Mouse (Mus musculus) heart, embryonic 10.5 days (tissue): Measurements from ENCODE around the gene Kpnb1. TPM values are rescaled to one million over a fixed set of nuclear protein-coding genes. Genes with fewer than 3 reads are reported as not detected.
"Not testable (repeated sequence)": the region's sequence is repeated elsewhere in the genome, so short reads cannot be mapped to it uniquely, and the experiment has no call there.

ENCODE experiments used
- DNase-seq: peaks from one replicate; pipeline ENCODE4 v3.0.0-alpha.2; 2017; ENCODE audit warnings: low spot score
- H3K27ac ChIP-seq: fragments of 300-500 bp; sonication (generic); 2 replicates; pipeline ENCODE4 v1.5.1; 2016; ENCODE audit warnings: mild to moderate bottlenecking
- H3K27me3 ChIP-seq: fragments of 300-500 bp; sonication (generic); 2 replicates; pipeline ENCODE4 v1.6.1; 2016; ENCODE audit warnings: mild to moderate bottlenecking; ENCODE audit not compliant: poor library complexity, insufficient read depth, severe bottlenecking
- H3K36me3 ChIP-seq: fragments of 300-500 bp; sonication (generic); 2 replicates; pipeline ENCODE4 v1.6.1; 2016; ENCODE audit warnings: mild to moderate bottlenecking, moderate library complexity
- H3K4me1 ChIP-seq: fragments of 300-500 bp; sonication (generic); 2 replicates; pipeline ENCODE4 v1.6.1; 2016; ENCODE audit warnings: mild to moderate bottlenecking
- H3K4me3 ChIP-seq: fragments of 300-500 bp; sonication (generic); 2 replicates; pipeline ENCODE4 v1.5.1; 2016; ENCODE audit warnings: mild to moderate bottlenecking, moderate library complexity
- H3K9me3 ChIP-seq: fragments of 300-500 bp; sonication (generic); 2 replicates; pipeline ENCODE4 v1.6.1; 2016; ENCODE audit warnings: mild to moderate bottlenecking, moderate library complexity
- WGBS: fragments of 180-500 bp; shearing (Covaris S2); methylation state at CpG from one replicate; pipeline ENCODE4 v1.1.7; 2016; 5-methylcytosine and 5-hydroxymethylcytosine counted together
- polyA plus RNA-seq: library from polyadenylated mRNA; unstranded; fragments of >200 nt; fragmentation: Nextera tagmentation; extraction: Ambion mirVana; gene quantifications from 2 replicates; pipeline ENCODE4 v1.2.1, GENCODE M21; 2016

The Kpnb1 gene
- polyA plus RNA-seq, 1 experiment from 2014 or later = 72.2 TPM

- 77% methylated on average over 8 of the region's 8 CpGs for WGBS
- no peaks in the 10 kb centered on the region for H3K36me3 ChIP-seq
These were observed 9.3 kb upstream of the Kpnb1 start for GRCm38 (mm10) chr11:97197021-97197420.

GRCm38 (mm10) chr11:97196541-97196940 is 8.9 kb upstream of the Kpnb1 start:
- Histone ChIP-seq H3K36me3 (no peaks in the 10 kb centered on the region), H3K4me1 (peaks cover 12% of the 10 kb centered on the region), H3K9me3 (no peaks in the 10 kb centered on the region), H3K4me3 (no peak overlapping the region), H3K27me3 (no peaks in the 10 kb centered on the region), H3K27ac (no peak overlapping the region)
- no peak for DNase-seq
- 64% methylated on average over 12 of the region's 12 CpGs for WGBS

More at GRCm38 (mm10) chr11:97197021-97197420, 9.3 kb upstream of the Kpnb1 start:
- H3K9me3 ChIP-seq = no peaks in the 10 kb centered on the region
- no peak overlapping the region for H3K27ac ChIP-seq
- no peak overlapping the region for H3K4me3 ChIP-seq
- no peak for DNase-seq
- no peaks in the 10 kb centered on the region for H3K27me3 ChIP-seq
- H3K4me1 ChIP-seq = peaks cover 7% of the 10 kb centered on the region

- Histone ChIP-seq H3K36me3 (peaks cover 5% of the 10 kb centered on the region; the same call in 1 of the 2 replicates), H3K4me3 (no peak overlapping the region), H3K27me3 (no peaks in the 10 kb centered on the region)
These were observed 4.9 kb upstream of the Kpnb1 start for GRCm38 (mm10) chr11:97192621-97192951.

GRCm38 (mm10) chr11:97191915-97192620 is 4.4 kb upstream of the Kpnb1 start:
- Histone ChIP-seq H3K4me3 (no peak overlapping the region), H3K36me3 (peaks cover 5% of the 10 kb centered on the region; the same call in 1 of the 2 replicates), H3K9me3 (no peaks in the 10 kb centered on the region), H3K27me3 (no peaks in the 10 kb centered on the region), H3K4me1 (peaks cover 21% of the 10 kb centered on the region), H3K27ac (0 out of 2 replicates have a peak overlapping the region, but pooled peaks have one; percentile 2)
- WGBS = 66% methylated on average over 6 of the region's 6 CpGs
- DNase-seq = no peak

More at GRCm38 (mm10) chr11:97192621-97192951, 4.9 kb upstream of the Kpnb1 start:
- Histone ChIP-seq H3K4me1 (peaks cover 21% of the 10 kb centered on the region), H3K9me3 (no peaks in the 10 kb centered on the region), H3K27ac (no peak overlapping the region)
- no peak for DNase-seq

GRCm38 (mm10) chr11:97190992-97191391 is 3.3 kb upstream of the Kpnb1 start:
- WGBS = 86% methylated on average over 6 of the region's 6 CpGs
- DNase-seq = no peak
- no peaks in the 10 kb centered on the region for H3K27me3 ChIP-seq
- H3K4me3 ChIP-seq = no peak overlapping the region
- H3K36me3 ChIP-seq = peaks cover 7% of the 10 kb centered on the region
- H3K27ac ChIP-seq = no peak overlapping the region
- H3K9me3 ChIP-seq = no peaks in the 10 kb centered on the region
- H3K4me1 ChIP-seq = peaks cover 23% of the 10 kb centered on the region

GRCm38 (mm10) chr11:97189645-97190044 is 2.0 kb upstream of the Kpnb1 start:
- Histone ChIP-seq H3K4me1 (peaks cover 30% of the 10 kb centered on the region), H3K36me3 (peaks cover 20% of the 10 kb centered on the region), H3K4me3 (peak overlapping the region; percentile 97), H3K27ac (0 out of 2 replicates have a peak overlapping the region, but pooled peaks have one; percentile 99)
- not testable (repeated sequence) for H3K9me3 ChIP-seq, H3K27me3 ChIP-seq, DNase-seq
- 90% methylated on average over 6 of the region's 6 CpGs for WGBS

- 36% methylated on average over 3 of the region's 3 CpGs for WGBS
- DNase-seq = no peak
- Histone ChIP-seq H3K27ac (peak overlapping the region; percentile 99), H3K4me3 (peak overlapping the region; percentile 97), H3K9me3 (no peaks in the 10 kb centered on the region), H3K4me1 (peaks cover 33% of the 10 kb centered on the region), H3K36me3 (peaks cover 24% of the 10 kb centered on the region), H3K27me3 (no peaks in the 10 kb centered on the region)
These were observed 1.6 kb upstream of the Kpnb1 start for GRCm38 (mm10) chr11:97189231-97189630.

GRCm38 (mm10) chr11:97188643-97188955 is 918 bp upstream of the Kpnb1 start:
- DNase-seq = no peak
- Histone ChIP-seq H3K4me1 (peaks cover 33% of the 10 kb centered on the region), H3K4me3 (peak overlapping the region; percentile 97), H3K36me3 (peaks cover 31% of the 10 kb centered on the region), H3K27me3 (no peaks in the 10 kb centered on the region), H3K27ac (peak overlapping the region; percentile 99), H3K9me3 (no peaks in the 10 kb centered on the region)
- WGBS = 1% methylated on average over 15 of the region's 15 CpGs

- peak overlapping the region; percentile 97 for H3K4me3 ChIP-seq
- peak; percentile 99 for DNase-seq
- H3K9me3 ChIP-seq = no peaks in the 10 kb centered on the region
- H3K27ac ChIP-seq = peak overlapping the region; percentile 99
- peaks cover 33% of the 10 kb centered on the region for H3K4me1 ChIP-seq
- peaks cover 45% of the 10 kb centered on the region for H3K36me3 ChIP-seq
- H3K27me3 ChIP-seq = no peaks in the 10 kb centered on the region
- 2% methylated on average over 74 of the region's 74 CpGs for WGBS
These were observed 526 bp downstream of the Kpnb1 start for GRCm38 (mm10) chr11:97186947-97187763.

GRCm38 (mm10) chr11:97185704-97186614 is 1.7 kb downstream of the Kpnb1 start:
- Histone ChIP-seq H3K4me3 (peak overlapping the region; percentile 97), H3K36me3 (peaks cover 57% of the 10 kb centered on the region), H3K4me1 (peaks cover 25% of the 10 kb centered on the region), H3K27ac (peak overlapping the region; percentile 99), H3K9me3 (no peaks in the 10 kb centered on the region), H3K27me3 (no peaks in the 10 kb centered on the region)
- 57% methylated on average over 5 of the region's 5 CpGs for WGBS
- no peak for DNase-seq

- no peaks in the 10 kb centered on the region for H3K27me3 ChIP-seq
- H3K4me3 ChIP-seq = no peak overlapping the region
- H3K4me1 ChIP-seq = peaks cover 25% of the 10 kb centered on the region
- no peak for DNase-seq
- no peaks in the 10 kb centered on the region for H3K9me3 ChIP-seq
- 77% methylated on average over 5 of the region's 5 CpGs for WGBS
- H3K36me3 ChIP-seq = peaks cover 68% of the 10 kb centered on the region
- no peak overlapping the region for H3K27ac ChIP-seq
These were observed 2.8 kb downstream of the Kpnb1 start for GRCm38 (mm10) chr11:97184875-97185274.

- peaks cover 86% of the 10 kb centered on the region for H3K36me3 ChIP-seq
- DNase-seq = no peak
- WGBS = 94% methylated on average over 3 of the region's 3 CpGs
These were observed 5.2 kb downstream of the Kpnb1 start for GRCm38 (mm10) chr11:97182446-97182845.

More at GRCm38 (mm10) chr11:97182446-97182845, 5.2 kb downstream of the Kpnb1 start:
- Histone ChIP-seq H3K4me3 (no peak overlapping the region), H3K4me1 (peaks cover 12% of the 10 kb centered on the region), H3K27me3 (no peaks in the 10 kb centered on the region), H3K9me3 (no peaks in the 10 kb centered on the region), H3K27ac (no peak overlapping the region)
